Mouse (Mus musculus) limb, embryonic 10.5 days (tissue): ENCODE measurements around the gene Psmb5. TPM values are rescaled to one million over a fixed set of nuclear protein-coding genes. Genes with fewer than 3 reads are reported as not detected.
A peak's percentile ranks its signal among the peaks of the same experiment; 100 is the strongest.

ENCODE experiments used
- DNase-seq: peaks from one replicate; pipeline ENCODE4 v3.0.0-alpha.2; 2017; ENCODE audit warnings: low spot score
- H3K27ac ChIP-seq: fragments of 300-500 bp; sonication (generic); 2 replicates; pipeline ENCODE4 v1.5.1; 2016; ENCODE audit warnings: mild to moderate bottlenecking
- H3K27me3 ChIP-seq: fragments of 300-500 bp; sonication (generic); 2 replicates; pipeline ENCODE4 v1.6.1; 2016; ENCODE audit warnings: low read depth, mild to moderate bottlenecking; ENCODE audit not compliant: poor library complexity, severe bottlenecking
- H3K36me3 ChIP-seq: fragments of 300-500 bp; sonication (generic); 2 replicates; pipeline ENCODE4 v1.6.1; 2016; ENCODE audit warnings: mild to moderate bottlenecking, moderate library complexity
- H3K4me1 ChIP-seq: fragments of 300-500 bp; sonication (generic); 2 replicates; pipeline ENCODE4 v1.6.1; 2016
- H3K4me3 ChIP-seq: fragments of 300-500 bp; sonication (generic); 2 replicates; pipeline ENCODE4 v1.5.1; 2016; ENCODE audit warnings: mild to moderate bottlenecking, moderate library complexity
- H3K9me3 ChIP-seq: fragments of 300-500 bp; sonication (generic); replicated peaks from 2 replicates; pipeline ENCODE4 v1.6.1; 2016; ENCODE audit warnings: mild to moderate bottlenecking
- WGBS: fragments of 180-500 bp; shearing (Covaris S2); methylation state at CpG from one replicate; pipeline ENCODE4 v1.1.7; 2016; 5-methylcytosine and 5-hydroxymethylcytosine counted together
- microRNA counts: library from miRNA; unstranded; fragments of <30 nt; microRNA quantifications from one replicate; lab custom pipeline; 2017
- microRNA-seq: library from miRNA; unstranded; fragments of <30 nt; microRNA quantifications from one replicate; pipeline ENCODE4, GENCODE M21; 2017
- polyA plus RNA-seq: library from polyadenylated mRNA; unstranded; fragments of >200 nt; fragmentation: Nextera tagmentation; extraction: Ambion mirVana; gene quantifications from 2 replicates; pipeline ENCODE4 v1.2.1, GENCODE M21; 2016

Gene Psmb5
- polyA plus RNA-seq, 1 experiment from 2014 or later, result 508 TPM

- Histone ChIP-seq H3K9me3 (no peaks in the 10 kb centered on the region), H3K27me3 (no peaks in the 10 kb centered on the region), H3K4me3 (peak overlapping the region; percentile 98), H3K4me1 (peaks cover 51% of the 10 kb centered on the region), H3K36me3 (peaks cover 34% of the 10 kb centered on the region), H3K27ac (peak overlapping the region; percentile 98)
- DNase-seq, result peak; percentile 73
- under 1% methylated on average over 82 of the region's 84 CpGs for WGBS
These were observed 41.4 kb downstream of the Psmb5 start for GRCm38 (mm10) chr14:54576241-54577088.

DNA sequence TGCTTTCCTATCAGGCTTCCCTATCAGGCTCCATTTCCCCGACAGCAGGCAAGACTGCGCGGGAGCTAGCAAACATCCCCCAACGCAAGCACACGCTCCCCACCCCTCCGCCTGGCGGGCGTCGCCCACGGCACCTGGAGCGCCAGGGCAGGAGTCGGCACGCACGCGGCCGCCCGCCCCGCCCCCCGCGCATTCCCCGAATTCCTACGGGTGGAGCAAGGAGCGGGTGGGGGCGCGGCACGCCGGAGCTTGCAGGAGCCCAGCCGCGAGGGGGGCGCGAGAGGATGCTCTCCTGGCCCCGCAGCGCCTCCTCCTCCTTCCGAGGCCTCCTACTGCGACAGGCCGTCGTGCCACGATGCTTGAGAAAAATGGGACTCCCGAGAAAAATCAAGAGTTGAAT, 42.2 kb downstream of the Psmb5 start:
- WGBS, result under 1% methylated on average over 39 of the region's 39 CpGs
- DNase-seq, result peak; percentile 93
- H3K27ac ChIP-seq, result peak overlapping the region; percentile 98
- H3K36me3 ChIP-seq, result peaks cover 43% of the 10 kb centered on the region
- H3K4me1 ChIP-seq, result peaks cover 51% of the 10 kb centered on the region
- no peaks in the 10 kb centered on the region for H3K9me3 ChIP-seq
- H3K4me3 ChIP-seq, result peak overlapping the region; percentile 98
- no peaks in the 10 kb centered on the region for H3K27me3 ChIP-seq

GRCm38 (mm10) chr14:54575031-54575430, 42.8 kb downstream of the Psmb5 start:
- Histone ChIP-seq H3K4me1 (peaks cover 56% of the 10 kb centered on the region), H3K27ac (peak overlapping the region; percentile 98), H3K9me3 (no peaks in the 10 kb centered on the region), H3K27me3 (no peaks in the 10 kb centered on the region), H3K36me3 (peaks cover 48% of the 10 kb centered on the region), H3K4me3 (peak overlapping the region; percentile 98)
- no peak for DNase-seq
- 4% methylated on average over 8 of the region's 8 CpGs for WGBS

DNA sequence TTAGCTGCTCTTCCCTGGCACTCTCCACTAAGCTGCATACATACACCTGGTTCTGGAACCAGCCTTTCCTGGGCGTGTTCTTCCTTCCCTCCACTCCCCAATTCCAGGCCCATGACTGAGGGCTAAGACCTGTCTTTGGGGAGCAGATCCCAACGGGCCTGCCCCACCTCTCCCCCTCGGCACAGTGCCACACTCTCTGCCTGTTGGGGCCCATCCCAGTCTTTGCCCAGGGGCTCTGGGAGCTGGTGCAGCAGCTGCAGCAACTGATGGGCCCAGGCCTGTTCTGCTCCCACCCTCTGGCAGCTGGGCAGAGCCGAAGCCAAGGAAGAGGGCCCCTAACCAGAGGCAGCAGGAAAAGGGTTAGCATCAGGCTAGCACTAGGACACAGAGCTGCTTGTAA, 43.6 kb downstream of the Psmb5 start:
- no peaks in the 10 kb centered on the region for H3K9me3 ChIP-seq
- peak overlapping the region; percentile 98 for H3K27ac ChIP-seq
- H3K27me3 ChIP-seq, result no peaks in the 10 kb centered on the region
- H3K4me3 ChIP-seq, result peak overlapping the region; percentile 98
- H3K36me3 ChIP-seq, result peaks cover 56% of the 10 kb centered on the region
- WGBS, result 24% methylated on average over 4 of the region's 4 CpGs
- H3K4me1 ChIP-seq, result peaks cover 64% of the 10 kb centered on the region
- DNase-seq, result peak; percentile 51

DNA sequence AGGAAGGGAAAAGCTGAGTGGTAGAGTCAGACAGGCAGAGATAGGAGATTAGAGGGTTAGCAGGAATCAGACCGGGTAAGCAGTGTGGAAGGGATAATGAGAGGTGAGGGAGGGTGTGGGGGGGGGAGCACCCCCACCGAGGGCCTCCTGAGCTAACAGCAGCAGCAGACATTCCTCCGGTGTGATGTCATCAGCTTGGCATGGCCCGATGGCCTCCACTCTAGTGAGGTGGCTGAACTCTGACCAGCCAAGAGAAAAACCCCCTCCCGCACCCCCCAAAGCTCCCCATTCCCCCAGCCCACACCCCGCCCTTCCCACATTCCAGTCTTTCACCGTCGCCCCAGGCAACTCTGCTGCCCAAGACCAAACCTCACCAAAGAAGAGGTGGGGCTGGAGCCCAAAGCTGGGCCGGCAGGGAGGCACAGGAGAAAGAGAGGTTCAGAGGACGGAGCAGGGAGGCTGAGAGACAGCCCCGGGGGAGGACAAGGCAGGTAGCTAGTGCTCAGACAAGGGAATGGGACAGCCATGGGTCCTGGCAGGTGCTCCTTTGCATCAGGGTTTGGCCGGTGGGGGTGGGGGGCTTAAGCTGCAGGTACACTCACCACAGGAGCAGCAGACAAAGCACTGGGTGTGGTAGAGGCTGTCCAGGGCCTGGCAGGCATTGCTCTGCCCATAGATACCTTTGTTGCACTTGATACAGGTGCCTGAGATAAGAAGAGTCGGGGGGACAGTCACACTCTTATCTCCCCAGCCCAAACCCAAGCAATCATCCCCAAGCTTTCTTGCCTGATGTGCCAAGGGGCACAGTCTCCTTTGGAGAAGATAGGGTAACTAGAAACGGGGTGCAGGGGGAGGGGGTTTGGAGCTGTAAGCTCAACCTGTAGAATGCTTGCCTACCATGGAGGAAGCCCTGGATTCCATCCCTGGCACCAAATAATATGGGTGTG, 44.8 kb downstream of the Psmb5 start:
- Histone ChIP-seq H3K27me3 (no peaks in the 10 kb centered on the region), H3K4me3 (peak overlapping the region; percentile 98), H3K36me3 (peaks cover 68% of the 10 kb centered on the region), H3K9me3 (no peaks in the 10 kb centered on the region), H3K27ac (peak overlapping the region; percentile 76), H3K4me1 (peaks cover 60% of the 10 kb centered on the region)
- whole genome bisulfite sequencing, result 30% methylated on average over 14 of the region's 14 CpGs
- peak; percentile 68 for DNase-seq

DNA sequence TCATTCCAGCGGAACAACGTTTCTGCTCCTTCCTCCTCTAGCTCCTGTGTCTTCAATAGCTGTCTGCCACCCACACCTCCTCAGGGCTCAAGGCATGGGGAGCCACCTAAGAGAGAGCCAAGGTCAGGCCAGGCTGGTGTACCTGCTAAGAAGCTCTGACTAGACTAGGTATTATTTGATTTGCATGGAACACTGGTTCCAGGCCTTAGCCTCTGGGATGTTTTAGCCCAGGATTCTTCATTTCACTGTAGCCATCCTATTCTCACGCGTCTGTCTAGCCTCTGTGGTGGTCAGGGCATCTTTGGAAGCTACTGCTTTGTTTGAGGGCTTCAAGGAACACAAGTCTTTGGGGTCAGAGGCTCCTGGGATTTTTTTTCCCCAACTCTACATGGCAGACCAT, 45.7 kb downstream of the Psmb5 start:
- DNase-seq, result no peak
- Histone ChIP-seq H3K9me3 (no peaks in the 10 kb centered on the region), H3K4me3 (peak overlapping the region; percentile 98; the same call in 1 of the 2 replicates), H3K27ac (no peak overlapping the region), H3K36me3 (peaks cover 77% of the 10 kb centered on the region), H3K4me1 (peaks cover 60% of the 10 kb centered on the region), H3K27me3 (no peaks in the 10 kb centered on the region)
- WGBS, result 84% methylated on average over 4 of the region's 4 CpGs

DNA sequence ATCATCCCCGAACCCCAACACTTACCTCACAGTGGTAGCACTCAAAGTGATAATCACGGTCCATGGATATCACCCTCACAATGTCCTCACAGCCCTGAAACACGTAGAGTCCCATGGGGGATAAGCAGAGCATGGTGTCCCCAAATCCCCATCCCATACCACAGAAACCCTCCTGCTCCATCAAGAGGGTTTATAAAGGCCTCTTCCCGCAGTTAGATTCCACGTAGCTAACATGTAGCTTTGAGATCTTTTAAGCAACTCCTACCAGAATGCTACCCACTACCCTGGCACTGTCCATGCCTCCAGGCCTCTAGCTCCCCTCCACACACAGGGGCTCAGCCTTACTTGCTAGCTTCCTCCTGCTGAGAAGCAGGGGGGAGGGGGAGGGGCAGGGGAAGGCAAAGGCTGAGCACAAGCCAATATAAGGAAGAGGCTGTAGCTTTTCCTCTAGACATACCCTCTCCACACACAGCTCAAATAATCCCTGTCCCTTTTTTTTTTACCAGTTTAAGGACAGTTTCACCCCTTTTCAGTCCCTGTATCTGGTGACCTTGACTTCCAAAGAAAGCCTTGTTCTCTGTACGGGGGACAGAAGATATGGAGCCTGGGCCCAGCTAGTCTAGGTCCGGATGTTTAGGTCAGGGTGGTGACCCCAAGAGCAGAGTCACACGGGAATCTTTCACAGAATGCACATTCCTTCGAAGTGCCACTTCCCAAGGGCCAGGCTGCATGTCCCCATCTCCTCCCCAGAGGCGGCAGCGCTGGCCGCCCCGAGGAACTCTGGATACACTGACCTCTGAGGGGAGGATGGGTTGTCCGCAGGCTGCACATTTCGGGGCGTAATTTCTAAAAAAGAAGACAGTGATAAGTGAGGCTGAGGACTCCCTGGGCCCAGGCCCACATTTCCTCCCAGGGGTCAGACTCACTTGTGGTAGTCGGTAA, 48.1 kb downstream of the Psmb5 start:
- Histone ChIP-seq H3K36me3 (peaks cover 87% of the 10 kb centered on the region), H3K4me1 (peaks cover 42% of the 10 kb centered on the region), H3K27me3 (no peaks in the 10 kb centered on the region), H3K9me3 (no peaks in the 10 kb centered on the region), H3K4me3 (no peak overlapping the region), H3K27ac (no peak overlapping the region)
- 73% methylated on average over 17 of the region's 17 CpGs for WGBS
- DNase-seq, result no peak

GRCm38 (mm10) chr14:54568694-54569414, 49.0 kb downstream of the Psmb5 start:
- WGBS, result 78% methylated on average over 15 of the region's 15 CpGs
- Histone ChIP-seq H3K27me3 (no peaks in the 10 kb centered on the region), H3K27ac (0 out of 2 replicates have a peak overlapping the region, but pooled peaks have one; percentile 12), H3K4me3 (no peak overlapping the region), H3K36me3 (peaks cover 79% of the 10 kb centered on the region), H3K9me3 (no peaks in the 10 kb centered on the region), H3K4me1 (peaks cover 33% of the 10 kb centered on the region)
- DNase-seq, result peak; percentile 80

MicroRNAs encoded within 50 kb of the gene (microRNA counts, 519-probe panel; counts per million panel counts)
- microRNA mmu-miR-686 (lab: Ali Mortazavi, UCI), result 684 counts per million, percentile 72 among the panel's probes with 10 or more counts

Small RNA genes within 50 kb of the gene (microRNA-seq; reads per million reads assigned to microRNA genes)
- not detected for gene Mir686
- not detected for gene Mir6948

Other genes starting within 250 kb of the Psmb5 start
- gene Slc7a7, start 200.2 kb downstream of the Psmb5 start, polyA plus RNA-seq, result 2.3 and 3.1 TPM in 2 replicates
- 198 and 219 TPM in 2 replicates for gene Mrpl52, start 191.1 kb downstream of the Psmb5 start, polyA plus RNA-seq
- gene Mmp14, start 186.4 kb downstream of the Psmb5 start, polyA plus RNA-seq, result 68.3 and 84.7 TPM in 2 replicates
- 23.9 and 24.4 TPM in 2 replicates for gene Lrp10, start 153.9 kb downstream of the Psmb5 start, polyA plus RNA-seq
- gene Rem2, start 141.9 kb downstream of the Psmb5 start, polyA plus RNA-seq, result 3.6 and 5.3 TPM in 2 replicates
- 131 and 156 TPM in 2 replicates for gene Prmt5, start 100.5 kb downstream of the Psmb5 start, polyA plus RNA-seq
- gene Haus4, start 63.4 kb downstream of the Psmb5 start, polyA plus RNA-seq, result 57.5 and 63.0 TPM in 2 replicates
- 70.1 and 75.3 TPM in 2 replicates for gene Ajuba, start 40.5 kb downstream of the Psmb5 start, polyA plus RNA-seq
- 11.1 and 13.5 TPM in 2 replicates for gene 4931414P19Rik, start 12.0 kb downstream of the Psmb5 start, polyA plus RNA-seq
- 0.13 and 0.14 TPM in 2 replicates for gene Psmb11, start 3.4 kb upstream of the Psmb5 start, polyA plus RNA-seq
- gene Gm17606, start 22.9 kb upstream of the Psmb5 start, polyA plus RNA-seq, result not detected in 2 replicates
- 7.1 and 8.1 TPM in 2 replicates for gene Cdh24, start 23.3 kb upstream of the Psmb5 start, polyA plus RNA-seq
- 112 and 116 TPM in 2 replicates for gene 1700123O20Rik, start 68.2 kb upstream of the Psmb5 start, polyA plus RNA-seq
- gene Acin1, start 68.9 kb upstream of the Psmb5 start, polyA plus RNA-seq, result 142 and 144 TPM in 2 replicates
- 0.10 and 0.16 TPM in 2 replicates for gene Gm29776, start 80.8 kb upstream of the Psmb5 start, polyA plus RNA-seq
- not detected in 2 replicates for gene Cebpe, start 94.2 kb upstream of the Psmb5 start, polyA plus RNA-seq
- gene Slc7a8, start 163.9 kb upstream of the Psmb5 start, polyA plus RNA-seq, result 0.50 and 0.77 TPM in 2 replicates
- gene Rnf212b, start 196.1 kb upstream of the Psmb5 start, polyA plus RNA-seq, result not detected in 2 replicates